Mouse (Mus musculus) C2C12 (cell line): ENCODE measurements around the gene Large1.

ENCODE experiments used
- CEBPB ChIP-seq: IDR thresholded peaks from one replicate; pipeline ENCODE4 v1.6.1; 2011; ENCODE audit warnings: low read depth, mild to moderate bottlenecking, control low read depth, moderate library complexity
- CTCF ChIP-seq: IDR thresholded peaks from one replicate; pipeline ENCODE4 v1.5.1; 2011; ENCODE audit not compliant: control insufficient read depth, insufficient read depth, insufficient read length
- FOSL1 ChIP-seq: IDR thresholded peaks from one replicate; pipeline ENCODE4 v1.8.0; 2011; ENCODE audit warnings: mild to moderate bottlenecking, low read length; ENCODE audit not compliant: poor library complexity, insufficient read depth, severe bottlenecking
- MAX ChIP-seq: IDR thresholded peaks from one replicate; pipeline ENCODE4 v1.6.1; 2011; ENCODE audit warnings: mild to moderate bottlenecking, control low read depth
- MYOD1 ChIP-seq: IDR thresholded peaks from one replicate; pipeline ENCODE4 v1.6.1; 2011; ENCODE audit warnings: low read depth; ENCODE audit not compliant: control insufficient read depth, insufficient read length
- MYOG ChIP-seq: IDR thresholded peaks from one replicate; pipeline ENCODE4 v1.6.1; 2011; ENCODE audit not compliant: control insufficient read depth, insufficient read length; ENCODE audit errors: extremely low read depth
- USF1 ChIP-seq: IDR thresholded peaks from one replicate; pipeline ENCODE4 v1.6.1; 2011; ENCODE audit warnings: low read depth, mild to moderate bottlenecking, control low read depth, moderate library complexity

DNA sequence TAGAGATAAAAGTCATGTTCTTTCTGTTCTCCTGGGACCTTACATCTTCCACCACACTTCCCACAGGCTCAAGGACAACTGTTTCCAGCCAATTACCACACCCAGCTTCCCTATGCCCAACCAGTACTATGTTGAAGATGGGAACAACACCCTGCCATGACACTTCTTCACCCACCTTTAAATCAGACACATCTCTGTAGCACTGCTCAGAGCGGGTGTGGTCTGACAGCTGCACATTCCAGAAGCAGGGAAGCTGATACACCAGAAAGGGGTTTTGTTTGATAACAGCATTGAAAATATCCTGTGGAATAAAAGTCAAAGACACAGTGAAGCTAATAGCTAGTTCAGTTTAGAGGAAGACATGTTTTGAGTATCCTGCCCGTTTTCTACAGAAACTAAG lies 470.3 kb downstream of the Large1 start:
- TF ChIP-seq CTCF (no peak), USF1 (no peak), MYOD1 (no peak), MAX (no peak), MYOG (no peak), CEBPB (no peak), FOSL1 (no peak)
